Mouse (Mus musculus) T-helper 17 cell (primary cell): ENCODE results near the gene Atp6v1g2.

Source experiments
- in situ Hi-C, 2 experiments: fragments of 300-600 bp; cut with MboI, MseI; formaldehyde crosslinking; loops; 1 replicate in 1 of 2; 2 replicates in 1 of 2; pipeline ENCODE4 v1.15.1; 2025; ENCODE audit warnings: high pct_unique_total_duplicates in 2 of 2

The Atp6v1g2 gene

DNA sequence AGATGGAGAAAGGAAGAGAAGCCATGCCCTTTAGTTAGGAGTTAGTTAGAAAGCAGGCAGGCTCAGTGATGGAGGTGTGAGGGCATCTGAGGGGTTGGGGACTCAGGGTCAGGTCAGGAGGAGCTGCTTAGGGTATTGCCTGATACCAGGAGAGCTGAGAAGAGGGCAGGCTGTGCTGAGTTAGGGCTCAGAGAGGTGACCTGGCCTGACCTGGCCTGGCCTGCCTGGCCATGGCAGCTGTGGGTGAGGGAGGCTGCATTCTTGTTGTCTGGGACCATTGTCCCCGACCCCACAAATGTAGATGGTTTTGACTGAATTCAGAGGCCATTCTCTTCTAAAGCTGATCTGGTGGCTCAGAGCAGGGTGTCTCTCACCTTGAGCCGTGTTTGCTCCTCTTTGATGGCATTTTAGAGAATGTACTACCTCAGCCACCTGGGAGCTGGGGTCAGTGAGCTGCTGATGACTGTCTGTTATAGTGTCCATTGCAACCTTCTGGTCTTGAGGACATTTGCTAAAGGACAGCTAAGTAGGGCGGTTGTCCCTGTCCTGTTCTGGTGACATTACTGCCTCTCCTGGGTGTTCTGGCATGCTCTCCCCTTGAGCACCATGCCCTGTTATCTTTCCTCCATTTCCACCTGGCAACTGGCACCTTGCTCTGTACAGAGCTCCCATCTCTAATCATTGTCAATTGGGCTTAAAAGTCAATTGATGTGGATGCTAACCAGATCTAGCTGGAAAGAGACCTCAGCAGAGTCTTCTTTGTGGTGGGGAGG lies 17.1 kb downstream of the Atp6v1g2 start:
- in situ Hi-C loops = no loop called here

- in situ Hi-C loops = no loop called here
Observed at GRCm38 (mm10) chr17:35251162-35251719, 17.8 kb downstream of the Atp6v1g2 start.

DNA sequence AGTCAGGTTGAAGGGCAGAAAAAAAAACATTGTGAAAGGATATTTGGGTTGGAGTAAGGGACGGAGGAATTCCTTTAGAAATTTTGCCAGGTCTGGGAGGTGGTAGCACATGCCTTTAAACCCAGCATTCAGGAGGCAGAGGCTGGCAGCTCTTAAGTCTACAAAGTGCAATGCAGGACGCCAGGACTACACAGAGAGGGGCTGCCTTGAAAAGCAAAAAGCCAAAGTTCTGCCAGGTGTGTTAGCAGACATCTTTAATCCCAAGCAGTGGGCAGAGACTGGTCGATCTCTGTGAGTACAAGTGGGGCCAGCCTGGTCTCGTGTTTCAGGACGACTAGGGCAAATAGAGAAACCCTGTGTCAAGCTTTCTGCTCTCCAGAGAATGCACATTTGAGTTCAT lies 18.5 kb downstream of the Atp6v1g2 start:
- in situ Hi-C loops = no loop called here

DNA sequence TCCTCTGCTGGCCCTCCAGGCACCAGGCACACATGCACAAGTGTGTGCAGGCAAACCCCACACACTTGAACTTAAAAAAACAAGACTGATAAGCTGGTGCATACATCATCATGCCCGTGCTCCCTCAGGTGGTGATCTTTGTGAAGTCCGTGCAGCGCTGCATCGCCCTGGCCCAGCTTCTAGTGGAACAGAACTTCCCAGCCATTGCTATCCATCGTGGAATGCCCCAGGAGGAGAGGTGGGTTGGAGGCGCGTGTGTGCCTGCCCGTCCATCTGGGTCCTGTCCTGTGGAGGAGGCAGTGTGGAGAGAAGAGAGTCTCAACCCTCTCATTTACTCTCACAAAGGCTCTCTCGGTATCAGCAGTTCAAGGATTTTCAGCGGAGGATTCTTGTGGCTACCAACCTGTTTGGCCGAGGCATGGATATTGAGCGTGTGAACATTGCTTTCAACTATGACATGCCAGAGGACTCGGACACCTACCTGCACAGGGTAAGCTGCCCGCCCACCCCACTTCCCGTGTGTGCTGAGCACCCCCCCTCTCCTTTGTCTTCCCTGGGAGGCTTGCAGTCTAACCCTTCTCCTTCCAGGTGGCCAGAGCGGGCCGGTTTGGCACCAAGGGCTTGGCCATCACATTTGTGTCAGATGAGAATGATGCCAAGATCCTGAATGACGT lies 19.3 kb downstream of the Atp6v1g2 start:
- in situ Hi-C loops = no loop called here

DNA sequence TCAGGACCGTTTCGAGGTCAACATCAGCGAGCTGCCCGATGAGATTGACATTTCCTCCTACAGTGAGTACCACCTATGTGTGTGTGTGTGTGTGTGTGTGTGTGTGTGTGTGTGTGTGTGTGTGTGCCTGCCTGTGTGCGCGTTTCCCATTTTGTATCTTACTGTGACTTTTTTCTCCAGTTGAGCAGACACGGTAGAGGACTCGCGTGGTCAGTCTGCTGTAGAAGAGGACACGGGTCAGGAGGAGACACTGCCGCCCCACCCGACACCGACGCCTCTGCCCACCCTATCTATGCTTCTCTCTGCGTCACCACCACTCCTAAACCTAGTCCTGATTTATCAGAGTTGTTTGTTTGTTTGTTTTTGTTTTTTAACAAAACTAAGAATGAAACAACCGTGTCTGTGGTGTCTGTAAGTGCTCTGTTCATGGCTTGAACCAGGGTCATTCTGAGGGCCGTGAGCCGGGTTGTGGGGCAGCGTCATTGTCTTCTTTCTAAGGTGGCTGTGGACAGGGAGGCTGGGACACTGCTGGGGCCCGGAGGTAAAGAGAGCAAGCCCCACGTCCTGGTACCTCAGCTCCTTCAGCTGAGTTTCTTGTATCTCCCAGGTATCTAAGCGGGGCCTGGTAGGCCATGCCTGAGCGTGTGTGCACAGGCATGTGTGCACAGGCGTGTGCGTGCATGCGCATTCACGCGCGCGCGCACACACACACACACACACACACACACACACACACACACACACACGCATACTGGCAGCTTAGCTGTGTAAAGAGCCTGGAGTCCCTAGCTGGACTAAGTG lies 20.0 kb downstream of the Atp6v1g2 start:
- in situ Hi-C loops = no loop called here

DNA sequence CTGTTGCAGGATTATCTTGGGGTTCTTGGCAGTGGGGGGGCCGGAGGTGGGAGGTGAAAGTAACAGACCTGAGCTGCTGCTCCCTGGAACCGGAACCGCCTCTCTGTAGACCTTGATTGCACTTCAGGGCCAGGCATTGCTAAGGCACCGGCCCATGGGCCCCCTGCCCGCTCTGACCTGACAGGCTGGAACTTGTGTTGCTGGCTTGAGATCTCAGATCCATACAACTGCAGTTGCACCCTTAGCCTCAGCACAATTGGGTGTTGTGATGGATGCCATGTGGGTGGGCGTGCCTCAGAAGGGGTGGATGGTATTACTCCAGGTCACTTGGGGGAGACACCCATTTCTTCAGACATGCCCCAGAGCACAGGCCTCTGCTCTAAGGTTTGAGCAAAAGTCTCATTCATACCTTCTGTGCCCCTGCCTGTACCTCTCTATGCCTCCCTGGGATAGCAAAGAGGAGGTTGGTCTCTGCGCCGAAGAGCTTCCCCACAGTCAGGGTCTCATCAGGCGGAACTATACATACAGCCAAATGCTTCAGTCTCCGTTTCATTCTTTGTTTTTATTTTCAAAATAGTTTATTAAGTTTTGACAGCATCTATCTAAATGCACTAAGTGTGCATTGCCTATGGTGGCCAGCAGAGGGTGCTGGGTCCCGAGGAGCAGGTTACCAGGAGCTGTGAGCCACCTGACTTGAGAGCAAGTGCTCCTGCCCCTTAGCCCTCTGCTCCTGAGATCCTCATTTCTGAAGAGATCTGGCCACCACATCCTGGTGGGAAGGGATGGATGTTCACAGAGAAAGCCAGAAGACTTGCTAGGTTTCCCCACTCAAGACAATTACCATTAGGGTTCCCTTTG lies 21.0 kb downstream of the Atp6v1g2 start:
- in situ Hi-C loops = no loop called here

DNA sequence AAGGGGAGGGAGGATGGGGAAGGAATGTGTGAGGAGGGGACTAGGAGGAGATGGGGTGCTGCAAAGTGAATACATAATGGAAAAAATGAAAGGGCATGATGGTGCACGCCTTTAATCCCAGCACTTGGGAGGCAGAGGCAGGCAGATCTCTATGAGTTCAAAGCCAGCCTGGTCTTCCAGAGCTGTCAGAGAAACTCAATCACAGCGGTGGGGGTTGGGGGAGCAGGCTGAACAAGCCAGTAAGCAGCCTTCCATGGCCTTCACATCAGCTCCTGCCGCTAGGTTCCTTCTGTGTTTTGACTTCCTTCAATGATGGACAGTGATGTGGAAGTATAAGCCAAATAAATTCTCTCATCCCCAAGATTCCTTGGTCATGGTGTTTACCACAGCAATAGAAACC lies 21.8 kb downstream of the Atp6v1g2 start:
- in situ Hi-C loops = no loop called here

DNA sequence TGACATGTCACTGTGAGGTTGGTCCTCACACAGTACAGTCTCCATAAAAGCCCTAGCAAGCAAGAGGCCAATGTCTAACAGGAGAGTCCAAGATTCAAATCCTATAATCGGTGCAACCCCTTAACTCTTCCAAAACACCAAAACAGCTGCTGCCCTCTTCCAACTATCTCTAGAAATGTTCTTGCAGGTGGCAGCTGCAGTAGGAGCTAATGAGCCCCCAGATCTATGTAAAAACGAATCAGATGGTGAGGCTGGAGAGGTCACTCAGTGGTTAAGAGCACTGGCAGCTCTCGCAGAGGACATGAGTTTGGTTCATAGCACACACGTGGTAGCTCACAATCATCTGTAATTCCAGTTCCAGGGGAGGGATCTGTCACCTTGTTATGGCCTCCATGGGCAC lies 22.2 kb downstream of the Atp6v1g2 start:
- in situ Hi-C loops = no loop called here

DNA sequence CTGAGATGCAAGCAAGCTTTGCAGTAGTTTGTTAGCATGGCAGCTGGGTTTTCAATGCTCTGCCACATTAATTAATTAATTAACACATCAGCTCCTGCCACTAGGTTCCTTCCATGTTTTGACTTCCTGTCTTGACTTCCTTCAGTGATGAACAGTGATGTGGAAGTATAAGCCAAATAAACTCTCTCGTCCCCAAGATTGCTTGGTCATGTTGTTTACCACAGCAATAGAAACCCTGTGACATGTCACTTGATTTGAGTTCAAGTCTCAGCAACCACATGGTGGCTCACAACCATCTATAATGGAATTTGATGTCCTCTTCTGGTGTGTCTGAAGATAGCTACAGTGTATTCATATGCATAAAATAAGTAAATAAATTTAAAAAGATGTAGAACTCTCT lies 23.9 kb downstream of the Atp6v1g2 start:
- in situ Hi-C loops = no loop called here

DNA sequence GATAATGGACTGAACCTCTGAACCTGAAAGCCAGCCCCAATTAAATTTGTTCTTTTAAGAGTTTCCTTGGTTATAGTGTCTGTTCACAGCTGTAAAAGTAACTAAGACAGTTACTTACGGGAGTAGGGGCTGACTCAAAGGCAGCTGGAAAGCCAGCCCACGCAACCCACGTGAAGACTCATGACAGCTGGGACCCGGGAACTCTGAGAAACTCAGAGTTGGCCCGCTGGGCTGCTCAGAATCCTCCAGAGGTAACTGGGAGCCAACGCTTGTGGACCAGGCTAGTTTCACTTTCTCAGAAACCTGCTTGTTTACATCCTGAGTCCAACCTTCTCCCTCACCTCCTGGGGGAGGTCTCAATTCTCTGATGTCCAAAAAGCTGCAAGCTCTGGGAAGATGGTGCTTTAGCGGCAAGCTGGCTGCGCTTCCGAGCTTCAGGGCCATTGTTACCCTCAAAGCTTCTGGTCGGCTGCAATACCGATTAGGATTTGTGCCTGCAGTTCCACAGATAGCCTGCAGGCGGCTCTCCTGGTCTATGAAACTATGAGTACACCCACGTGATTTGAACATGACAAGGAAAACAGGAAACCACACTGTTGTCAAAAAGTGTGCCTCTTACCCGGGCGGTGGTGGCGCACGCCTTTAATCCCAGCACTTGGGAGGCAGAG lies 24.5 kb downstream of the Atp6v1g2 start:
- in situ Hi-C loops = no loop called here

DNA sequence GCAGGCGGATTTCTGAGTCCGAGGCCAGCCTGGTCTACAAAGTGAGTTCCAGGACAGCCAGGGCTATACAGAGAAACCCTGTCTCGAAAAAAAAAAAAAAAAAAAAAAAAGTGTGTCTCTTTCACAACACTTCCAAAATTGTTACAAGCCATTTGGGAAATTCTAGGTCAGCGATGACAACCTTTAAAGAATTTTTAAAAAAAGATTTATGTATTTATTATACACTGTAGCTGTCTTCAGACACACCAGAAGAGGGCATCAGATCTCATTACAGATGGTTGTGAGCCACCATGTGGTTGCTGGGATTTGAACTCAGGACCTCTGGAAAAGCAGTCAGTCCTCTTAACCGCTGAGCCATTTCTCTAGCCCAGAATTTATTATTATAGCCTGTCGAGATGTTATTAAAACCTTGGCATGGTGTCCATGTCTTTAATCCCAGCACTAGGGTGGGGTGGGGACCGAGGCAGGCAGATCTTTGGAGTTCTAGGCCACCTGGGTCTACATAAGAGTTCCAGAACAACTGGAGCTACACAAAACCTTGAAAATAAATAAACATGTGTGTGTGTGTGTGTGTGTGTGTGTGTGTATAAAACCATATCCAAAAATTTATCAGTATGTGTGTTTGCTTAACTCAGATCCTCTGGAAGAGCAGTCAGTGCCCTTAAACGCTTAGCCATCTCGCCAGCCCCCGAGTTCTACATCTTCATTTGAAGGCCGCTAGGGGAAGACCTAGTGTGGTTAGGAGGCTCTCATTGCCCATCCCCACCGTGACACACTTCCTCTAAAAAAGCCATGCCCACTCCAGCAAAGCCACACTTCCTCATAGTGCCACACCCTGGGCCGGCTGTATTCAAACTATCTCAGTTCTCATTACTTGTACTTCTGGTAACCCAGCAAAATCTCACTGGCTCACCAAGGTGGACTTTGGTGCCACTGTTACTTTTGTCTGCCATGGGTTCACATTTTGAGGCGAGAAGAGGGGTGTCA lies 25.3 kb downstream of the Atp6v1g2 start:
- in situ Hi-C loops = no loop called here

GRCm38 (mm10) chr17:35259621-35260020 lies 26.2 kb downstream of the Atp6v1g2 start:
- in situ Hi-C loops = no loop called here

GRCm38 (mm10) chr17:35261651-35262050 lies 28.2 kb downstream of the Atp6v1g2 start:
- in situ Hi-C loops = no loop called here

DNA sequence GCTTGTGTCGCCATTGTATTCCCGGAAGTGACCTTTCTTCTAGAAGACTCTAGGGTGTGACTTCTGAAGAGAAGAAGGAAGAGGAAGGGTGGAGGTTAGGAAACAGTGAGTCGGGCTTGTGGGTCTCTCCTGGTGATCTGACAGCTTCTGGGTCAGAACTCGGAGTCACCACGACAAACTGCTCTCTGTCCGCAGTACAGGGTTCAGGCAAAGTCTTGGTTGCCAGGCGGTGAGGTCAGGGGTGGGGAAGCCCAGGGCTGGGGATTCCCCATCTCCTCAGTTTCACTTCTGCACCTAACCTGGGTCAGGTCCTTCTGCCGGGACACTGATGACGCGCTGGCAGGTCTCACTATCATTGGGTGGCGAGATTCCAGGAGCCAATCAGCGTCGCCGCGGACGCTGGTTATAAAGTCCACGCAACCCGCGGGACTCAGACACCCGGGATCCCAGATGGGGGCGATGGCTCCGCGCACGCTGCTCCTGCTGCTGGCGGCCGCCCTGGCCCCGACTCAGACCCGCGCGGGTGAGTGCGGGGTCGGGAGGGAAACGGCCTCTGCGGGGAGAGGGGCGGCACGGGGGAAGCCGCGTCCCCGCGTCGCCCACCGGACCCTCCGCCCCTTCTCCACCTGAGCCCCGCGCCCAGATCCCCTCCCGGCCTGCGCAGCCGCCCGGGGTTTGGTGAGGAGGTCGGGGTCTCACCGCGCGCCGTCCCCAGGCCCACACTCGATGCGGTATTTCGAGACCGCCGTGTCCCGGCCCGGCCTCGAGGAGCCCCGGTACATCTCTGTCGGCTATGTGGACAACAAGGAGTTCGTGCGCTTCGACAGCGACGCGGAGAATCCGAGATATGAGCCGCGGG lies 29.4 kb downstream of the Atp6v1g2 start, which contains the start of gene H2-D1:
H2-D1 (plus strand) TSS at position 67 of the 859 bp plus-strand sequence.
- in situ Hi-C loops = no loop called here

- in situ Hi-C loops = no loop called here
Observed at GRCm38 (mm10) chr17:35263523-35263883, 30.0 kb downstream of the Atp6v1g2 start.

DNA sequence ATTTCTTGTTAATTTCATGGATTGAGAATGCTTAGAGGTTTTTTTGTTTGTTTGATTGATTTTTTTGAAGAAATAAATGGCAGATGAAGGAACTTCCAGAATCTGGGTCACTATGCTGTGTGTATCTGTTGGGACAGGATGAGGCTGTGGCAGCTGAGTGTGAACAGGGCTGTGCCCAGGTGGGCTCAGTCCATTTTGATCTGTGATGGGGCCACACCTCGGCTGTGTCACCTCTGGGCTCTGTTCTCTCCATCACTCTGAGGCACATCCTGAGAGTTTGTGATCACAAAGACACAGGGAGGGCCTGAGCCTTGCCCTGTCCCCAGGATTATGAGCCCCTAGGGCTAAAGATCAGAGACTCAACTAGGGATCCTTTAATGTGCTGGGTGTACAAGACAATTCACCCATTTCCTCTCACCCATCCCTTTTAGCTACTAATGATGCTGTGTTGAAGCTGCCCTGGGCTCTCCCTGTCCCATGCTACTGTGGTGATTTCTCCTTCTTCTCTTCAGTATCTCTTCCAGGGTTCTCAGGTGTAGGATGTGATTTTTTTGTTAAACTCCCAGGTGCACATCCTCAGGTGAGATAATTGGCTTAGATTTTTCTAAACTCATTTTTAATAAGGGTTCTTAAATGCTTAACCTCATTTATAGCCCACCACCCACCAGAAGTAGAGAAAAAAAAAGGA lies 34.1 kb downstream of the Atp6v1g2 start:
- in situ Hi-C loops = no loop called here

- in situ Hi-C loops = no loop called here
Observed at GRCm38 (mm10) chr17:35269653-35270347, 36.3 kb downstream of the Atp6v1g2 start.
